ENCODE assay signal across 23 mouse cellular contexts in the genomic region with DNA sequence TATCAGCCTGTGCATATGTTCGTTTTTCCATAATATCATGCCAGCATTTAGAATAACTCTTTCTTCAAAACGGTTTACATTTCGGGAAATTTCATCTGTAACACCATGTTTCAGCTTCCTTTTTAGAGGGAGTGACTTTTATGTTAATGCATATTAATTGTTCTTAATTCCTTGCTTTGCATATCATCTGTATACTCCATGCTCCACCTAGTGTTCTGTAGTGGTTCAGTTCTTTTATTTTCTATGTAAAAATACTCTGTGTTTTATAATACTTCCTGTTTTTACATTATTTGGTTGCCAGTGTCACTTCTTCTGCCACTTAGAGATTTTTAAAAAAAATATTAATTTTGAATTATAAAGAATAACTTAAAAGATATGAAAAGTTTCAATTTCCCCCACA.
DNase-seq lines count a peak whose midpoint lies in the region; ATAC-seq and TF ChIP-seq lines count a peak whose summit lies in the region.
"Had no signal": no experiment of that assay in that cellular context is flagged by ENCODE, and none has a peak within 500 bp of the region (broad histone marks: within the 10 kb centered on the region; RNA-seq: fewer than 3 reads in every experiment).

No protein-coding gene starts in this region.

- no peaks in the 10 kb centered on the region for H3K36me3 ChIP-seq in forebrain, postnatal 0 days (ENCODE audit: insufficient read depth)
- H3K36me3 ChIP-seq in forebrain, embryonic 16.5 days (ENCODE audit: control insufficient read depth, insufficient read depth) = no peaks in the 10 kb centered on the region
- no peaks in the 10 kb centered on the region for H3K36me3 ChIP-seq in intestine, postnatal 0 days (ENCODE audit: control insufficient read depth, insufficient read depth)
- no peaks in the 10 kb centered on the region for H3K36me3 ChIP-seq in intestine, embryonic 15.5 days
- no peaks in the 10 kb centered on the region for H3K36me3 ChIP-seq in liver, adult 2 months (ENCODE audit: control insufficient read depth, insufficient read depth, low read length)
- H3K36me3 ChIP-seq: embryonic facial prominence, embryonic 10.5 days; heart, embryonic 12.5 days; hindbrain, embryonic 13.5 days; liver, embryonic 15.5 days; neural tube, embryonic 12.5 days had no signal

- H3K27ac ChIP-seq in forebrain, postnatal 0 days (ENCODE audit: low read depth, low read length) = no peak overlapping the region
- no peak overlapping the region for H3K27ac ChIP-seq in forebrain, embryonic 16.5 days (ENCODE audit: low read length)
- no peak overlapping the region for H3K27ac ChIP-seq in intestine, postnatal 0 days (ENCODE audit: low read depth, low read length)
- no peak overlapping the region for H3K27ac ChIP-seq in intestine, embryonic 15.5 days
- H3K27ac ChIP-seq in liver, adult 2 months (replicated peaks; ENCODE audit: insufficient read depth, low read depth, low read length) = no peak overlapping the region
- H3K27ac ChIP-seq: embryonic facial prominence, embryonic 10.5 days; hindbrain, embryonic 13.5 days; liver, embryonic 15.5 days; macrophage; neural tube, embryonic 12.5 days had no signal

- no peaks in the 10 kb centered on the region for H3K4me1 ChIP-seq in forebrain, postnatal 0 days (ENCODE audit: insufficient read depth)
- H3K4me1 ChIP-seq in forebrain, embryonic 16.5 days (replicated peaks; ENCODE audit: control insufficient read depth, insufficient read depth, low read length) = no peaks in the 10 kb centered on the region
- H3K4me1 ChIP-seq in intestine, postnatal 0 days (replicated peaks; ENCODE audit: control insufficient read depth, insufficient read depth, low read length) = no peaks in the 10 kb centered on the region
- no peaks in the 10 kb centered on the region for H3K4me1 ChIP-seq in intestine, embryonic 15.5 days (replicated peaks)
- no peaks in the 10 kb centered on the region for H3K4me1 ChIP-seq in liver, adult 2 months (ENCODE audit: control insufficient read depth, insufficient read depth, low read length)
- H3K4me1 ChIP-seq: embryonic facial prominence, embryonic 10.5 days; heart, embryonic 12.5 days; hindbrain, embryonic 13.5 days; liver, embryonic 15.5 days; neural tube, embryonic 12.5 days had no signal

- no peaks in the 10 kb centered on the region for H3K9me3 ChIP-seq in forebrain, postnatal 0 days (ENCODE audit: low read length)
- H3K9me3 ChIP-seq in forebrain, embryonic 16.5 days (ENCODE audit: control insufficient read depth, low read length) = no peaks in the 10 kb centered on the region
- H3K9me3 ChIP-seq in intestine, postnatal 0 days (ENCODE audit: control insufficient read depth) = no peaks in the 10 kb centered on the region
- no peaks in the 10 kb centered on the region for H3K9me3 ChIP-seq in intestine, embryonic 15.5 days
- H3K9me3 ChIP-seq: embryonic facial prominence, embryonic 10.5 days; heart, embryonic 12.5 days; hindbrain, embryonic 13.5 days; liver, embryonic 15.5 days; neural tube, embryonic 12.5 days had no signal

- no peak overlapping the region for H3K4me3 ChIP-seq in forebrain, postnatal 0 days (ENCODE audit: low read depth, low read length)
- H3K4me3 ChIP-seq in forebrain, embryonic 16.5 days (replicated peaks; ENCODE audit: low read length) = no peak overlapping the region
- no peak overlapping the region for H3K4me3 ChIP-seq in intestine, postnatal 0 days (ENCODE audit: low read depth, low read length)
- H3K4me3 ChIP-seq in intestine, embryonic 15.5 days (replicated peaks) = no peak overlapping the region
- H3K4me3 ChIP-seq in liver, adult 2 months (ENCODE audit: insufficient read depth, low read depth, low read length) = no peak overlapping the region
- H3K4me3 ChIP-seq: embryonic facial prominence, embryonic 10.5 days; heart, embryonic 12.5 days; hindbrain, embryonic 13.5 days; liver, embryonic 15.5 days; neural tube, embryonic 12.5 days had no signal

- no peak for ATAC-seq in forebrain, postnatal 0 days
- ATAC-seq in forebrain, embryonic 16.5 days = no peak
- no peak for ATAC-seq in intestine, postnatal 0 days
- no peak for ATAC-seq in intestine, embryonic 15.5 days
- ATAC-seq in common myeloid progenitor, adult 5-6 weeks (replicated peaks; ENCODE audit: low read depth, poor library complexity, severe bottlenecking) = peak; percentile 36; the same call in 1 of the 2 replicates
- ATAC-seq: CD4-positive, CD25-positive, alpha-beta regulatory T cell, adult 4 months had no signal

- H3K4me2 ChIP-seq in forebrain, postnatal 0 days (ENCODE audit: low read depth) = no peak overlapping the region
- no peak overlapping the region for H3K4me2 ChIP-seq in forebrain, embryonic 16.5 days (ENCODE audit: low read length)
- no peak overlapping the region for H3K4me2 ChIP-seq in intestine, postnatal 0 days (replicated peaks; ENCODE audit: low read depth)
- no peak overlapping the region for H3K4me2 ChIP-seq in intestine, embryonic 15.5 days (replicated peaks)
- H3K4me2 ChIP-seq: heart, embryonic 12.5 days; hindbrain, embryonic 13.5 days; liver, embryonic 15.5 days; midbrain, embryonic 11.5 days; neural tube, embryonic 12.5 days had no signal

- DNase-seq in forebrain, postnatal 0 days = no peak
- peak; percentile 16 for DNase-seq in liver, adult 2 months (ENCODE audit: extremely low read depth, low read depth, low spot score)
- DNase-seq in liver = no peak
- no peak for DNase-seq in thymus, postnatal 10 days (ENCODE audit: low spot score in 2 of 2)
- DNase-seq: adrenal gland, postnatal 25 days; cerebellum, adult 9-11 months; gastrocnemius, postnatal 14 days; heart, adult 11 months; heart, postnatal 10 days; layer of hippocampus, postnatal 36 days; right cerebral cortex, postnatal 14 days had no signal

- 83% methylated on average over 3 of the region's 3 CpGs for WGBS in forebrain, postnatal 0 days
- WGBS in forebrain, embryonic 16.5 days = 87% methylated on average over 3 of the region's 3 CpGs
- 80% methylated on average over 3 of the region's 3 CpGs for WGBS in intestine, postnatal 0 days
- 83% methylated on average over 3 of the region's 3 CpGs for WGBS in intestine, embryonic 15.5 days
- WGBS in liver, adult 2 months = 73% methylated on average over 3 of the region's 3 CpGs

- TF ChIP-seq CTCF in forebrain, postnatal 0 days (IDR thresholded peaks at IDR 0.05; ENCODE audit: low read depth) = peak; percentile 44
- TF ChIP-seq CTCF in intestine, postnatal 0 days (IDR thresholded peaks at IDR 0.05; ENCODE audit: low read depth) = peak; percentile 49
- no peak for TF ChIP-seq CTCF in liver, adult 2 months (IDR thresholded peaks at IDR 0.05; ENCODE audit: low read depth, low read length)

- H3K9ac ChIP-seq in forebrain, postnatal 0 days = no peak overlapping the region
- no peak overlapping the region for H3K9ac ChIP-seq in forebrain, embryonic 16.5 days (replicated peaks; ENCODE audit: low read depth, low read length)
- H3K9ac ChIP-seq in intestine, postnatal 0 days (ENCODE audit: low read depth, low read length) = no peak overlapping the region
- H3K9ac ChIP-seq in intestine, embryonic 15.5 days = no peak overlapping the region
- no peak overlapping the region for H3K9ac ChIP-seq in liver, adult 2 months (ENCODE audit: low read depth, low read length)
- H3K9ac ChIP-seq: heart, embryonic 12.5 days; hindbrain, embryonic 13.5 days; liver, embryonic 15.5 days; neural tube, embryonic 12.5 days had no signal

- no peaks in the 10 kb centered on the region for H3K79me2 ChIP-seq in liver, adult 2 months (ENCODE audit: control insufficient read depth, insufficient read depth, low read length)

- TF ChIP-seq POLR2A in liver, adult 2 months (IDR thresholded peaks at IDR 0.05; ENCODE audit: extremely low read depth, insufficient read depth, low read length) = no peak

- no peaks in the 10 kb centered on the region for H3K27me3 ChIP-seq in forebrain, postnatal 0 days (ENCODE audit: insufficient read depth, low read length)
- H3K27me3 ChIP-seq in forebrain, embryonic 16.5 days (replicated peaks; ENCODE audit: control insufficient read depth, insufficient read depth, low read length) = no peaks in the 10 kb centered on the region
- no peaks in the 10 kb centered on the region for H3K27me3 ChIP-seq in intestine, postnatal 0 days (replicated peaks; ENCODE audit: control insufficient read depth, insufficient read depth, low read length)
- no peaks in the 10 kb centered on the region for H3K27me3 ChIP-seq in intestine, embryonic 15.5 days (replicated peaks)
- no peaks in the 10 kb centered on the region for H3K27me3 ChIP-seq in liver, adult 2 months (ENCODE audit: control insufficient read depth, insufficient read depth, low read length)
- H3K27me3 ChIP-seq: heart, embryonic 12.5 days; hindbrain, embryonic 13.5 days; liver, embryonic 15.5 days; neural tube, embryonic 12.5 days had no signal
